Mouse (Mus musculus): ENCODE results near the gene Zfp462.

GRCm38 (mm10) chr4:54991973-54992372 lies 47.1 kb downstream of the Zfp462 start:
- TF ChIP-seq GATA1 (IDR thresholded peaks at IDR 0.05; ENCODE audit: borderline replicate concordance, low read length) (no peak), FLI1 (IDR thresholded peaks at IDR 0.05; ENCODE audit: low read length) (no peak)
